Mouse (Mus musculus) lung, embryonic 15.5 days (tissue): ENCODE data around the gene Kdm3a. TPM values are rescaled to one million over a fixed set of nuclear protein-coding genes. Genes with fewer than 3 reads are reported as not detected.

Experiments
- ATAC-seq: fragments of 200-750 bp; cut with Nextera tagmentation; 2 replicates; pipeline ENCODE4 v1.8.0; 2017; ENCODE audit warnings: moderate number of reproducible peaks, borderline replicate concordance; ENCODE audit not compliant: low FRiP score, low TSS enrichment; ENCODE audit errors: extremely low read depth
- H3K27ac ChIP-seq: fragments of 300-500 bp; sonication (generic); 2 replicates; pipeline ENCODE4 v1.5.1; 2015; ENCODE audit warnings: moderate library complexity, mild to moderate bottlenecking, inconsistent platforms
- H3K27me3 ChIP-seq: fragments of 300-500 bp; sonication (generic); 2 replicates; pipeline ENCODE4 v1.6.1; 2015; ENCODE audit warnings: inconsistent platforms
- H3K36me3 ChIP-seq: fragments of 300-500 bp; sonication (generic); 2 replicates; pipeline ENCODE4 v1.6.1; 2015; ENCODE audit warnings: inconsistent platforms
- H3K4me1 ChIP-seq: fragments of 300-500 bp; sonication (generic); 2 replicates; pipeline ENCODE4 v1.6.1; 2015; ENCODE audit warnings: inconsistent platforms
- H3K4me2 ChIP-seq: fragments of 300-500 bp; sonication (generic); 2 replicates; pipeline ENCODE4 v1.6.1; 2015; ENCODE audit warnings: inconsistent platforms, mild to moderate bottlenecking, moderate library complexity
- H3K4me3 ChIP-seq: fragments of 300-500 bp; sonication (generic); 2 replicates; pipeline ENCODE4 v1.5.1; 2015; ENCODE audit warnings: mild to moderate bottlenecking, inconsistent platforms
- H3K9ac ChIP-seq: fragments of 300-500 bp; sonication (generic); 2 replicates; pipeline ENCODE4 v1.6.1; 2015; ENCODE audit warnings: inconsistent platforms
- H3K9me3 ChIP-seq: fragments of 300-500 bp; sonication (generic); 2 replicates; pipeline ENCODE4 v1.6.1; 2016; ENCODE audit warnings: inconsistent platforms
- WGBS: fragments of 180-500 bp; shearing (Covaris S2); methylation state at CpG from one replicate; pipeline ENCODE4 v1.1.7; 2015; 5-methylcytosine and 5-hydroxymethylcytosine counted together
- polyA plus RNA-seq: library from polyadenylated mRNA; unstranded; fragments of >200 nt; fragmentation: Nextera tagmentation; extraction: Ambion mirVana; gene quantifications from 2 replicates; pipeline ENCODE4 v1.2.1, GENCODE M21; 2015

The Kdm3a gene
- polyA plus RNA-seq, 1 experiment from 2014 or later: 52.0 TPM

DNA sequence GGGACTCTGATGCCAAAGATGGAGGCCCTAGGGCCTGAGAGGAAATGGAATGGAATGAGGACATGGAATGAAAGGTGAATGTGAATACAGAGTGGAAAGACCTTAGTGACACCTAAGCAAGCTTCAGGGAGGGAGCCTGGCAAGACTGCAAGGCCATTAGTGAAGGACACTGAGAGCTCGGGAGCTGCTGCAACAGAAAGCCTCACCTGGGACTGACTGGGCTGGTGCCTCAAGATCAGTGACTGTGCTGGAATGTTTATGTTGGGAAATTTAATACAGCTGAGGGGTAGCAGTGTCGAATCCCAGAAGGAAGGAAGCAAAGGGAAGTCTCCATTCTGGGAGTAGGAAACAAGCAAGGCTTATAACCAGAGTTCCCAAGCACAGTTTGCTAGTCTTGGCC, 63.8 kb downstream of the Kdm3a start:
- peaks cover 21% of the 10 kb centered on the region for H3K36me3 ChIP-seq
- H3K4me3 ChIP-seq: no peak overlapping the region
- WGBS: 33% methylated on average over 2 of the region's 2 CpGs
- H3K9ac ChIP-seq: no peak overlapping the region
- no peak for ATAC-seq
- no peak overlapping the region for H3K4me2 ChIP-seq
- no peaks in the 10 kb centered on the region for H3K9me3 ChIP-seq
- H3K27me3 ChIP-seq: no peaks in the 10 kb centered on the region
- H3K4me1 ChIP-seq: no peaks in the 10 kb centered on the region
- H3K27ac ChIP-seq: no peak overlapping the region

DNA sequence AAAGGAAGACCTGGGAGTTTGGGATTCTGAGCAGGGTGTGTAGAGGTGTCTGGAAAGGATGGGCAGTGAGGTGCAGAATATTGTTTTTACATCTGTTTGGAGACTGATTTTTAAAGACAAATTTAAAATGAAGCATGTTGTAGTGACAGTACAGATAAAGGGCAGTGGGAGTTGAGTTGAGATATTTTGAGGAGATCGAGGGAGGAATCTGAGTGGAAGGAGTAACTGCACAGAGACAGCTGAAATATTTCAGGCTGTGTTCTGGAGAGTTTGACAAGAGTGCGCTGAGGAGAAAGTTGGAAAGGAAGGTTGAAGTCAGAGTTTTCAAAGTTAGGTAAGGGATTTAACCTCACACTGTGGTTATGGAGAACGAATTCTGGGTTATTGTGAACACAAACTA, 64.2 kb downstream of the Kdm3a start:
- no peaks in the 10 kb centered on the region for H3K4me1 ChIP-seq
- H3K9me3 ChIP-seq: no peaks in the 10 kb centered on the region
- ATAC-seq: no peak
- peaks cover 19% of the 10 kb centered on the region for H3K36me3 ChIP-seq
- no peaks in the 10 kb centered on the region for H3K27me3 ChIP-seq
- no peak overlapping the region for H3K9ac ChIP-seq
- no peak overlapping the region for H3K4me2 ChIP-seq
- WGBS: 75% methylated on average over 3 of the region's 3 CpGs
- H3K4me3 ChIP-seq: no peak overlapping the region
- H3K27ac ChIP-seq: no peak overlapping the region

DNA sequence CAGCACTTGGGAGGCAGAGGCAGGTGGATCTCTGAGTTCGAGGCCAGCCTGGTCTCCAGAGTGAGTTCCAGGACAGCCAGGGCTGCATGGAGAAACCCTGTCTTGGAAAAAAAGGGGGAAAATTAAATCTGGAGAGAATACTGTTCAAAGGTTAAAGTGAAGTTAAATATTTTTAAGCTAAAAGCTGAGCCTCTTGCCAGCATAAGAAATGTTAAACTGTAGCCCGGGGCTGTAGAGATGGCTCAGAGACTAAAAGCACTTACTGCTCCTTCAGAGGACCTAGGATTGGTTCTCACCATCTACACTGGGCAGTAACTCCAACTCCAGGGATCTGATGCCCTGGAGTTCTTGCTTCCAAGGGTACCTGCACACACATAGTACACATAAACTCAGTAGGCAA, 76.0 kb downstream of the Kdm3a start:
- Histone ChIP-seq H3K4me3 (no peak overlapping the region), H3K36me3 (peaks cover 15% of the 10 kb centered on the region), H3K9ac (no peak overlapping the region), H3K9me3 (no peaks in the 10 kb centered on the region), H3K27me3 (no peaks in the 10 kb centered on the region), H3K27ac (no peak overlapping the region), H3K4me2 (no peak overlapping the region), H3K4me1 (no peaks in the 10 kb centered on the region)
- WGBS: 92% methylated on average over 2 of the region's 2 CpGs
- no peak for ATAC-seq

GRCm38 (mm10) chr6:71555507-71555951, 77.3 kb downstream of the Kdm3a start:
- Histone ChIP-seq H3K27ac (no peak overlapping the region), H3K4me1 (no peaks in the 10 kb centered on the region), H3K9me3 (no peaks in the 10 kb centered on the region), H3K4me3 (no peak overlapping the region), H3K9ac (no peak overlapping the region), H3K4me2 (no peak overlapping the region), H3K36me3 (peaks cover 9% of the 10 kb centered on the region), H3K27me3 (no peaks in the 10 kb centered on the region)
- 65% methylated on average over 2 of the region's 2 CpGs for WGBS
- no peak for ATAC-seq

GRCm38 (mm10) chr6:71543686-71544499, 88.9 kb downstream of the Kdm3a start, which contains the start of gene Chmp3:
Gene Chmp3, plus strand, starts transcription at chr6:71543797.
- peak within 1 kb of the TSS; percentile 99 for H3K27ac ChIP-seq
- H3K4me3 ChIP-seq: peak within 1 kb of the TSS; percentile 83
- H3K36me3 ChIP-seq: no peaks in the 10 kb centered on the region; the same call in 1 of the 2 replicates
- no peaks in the 10 kb centered on the region; the same call in 1 of the 2 replicates for H3K4me1 ChIP-seq
- ATAC-seq: peak; percentile 99
- no peaks in the 10 kb centered on the region for H3K9me3 ChIP-seq
- under 1% methylated on average over 51 of the region's 59 CpGs for WGBS
- peak within 1 kb of the TSS; percentile 98 for H3K9ac ChIP-seq
- peak within 1 kb of the TSS; percentile 70 for H3K4me2 ChIP-seq
- no peaks in the 10 kb centered on the region for H3K27me3 ChIP-seq

Other genes starting within 250 kb of the Kdm3a start
- gene Rmnd5a, start 192.4 kb downstream of the Kdm3a start, polyA plus RNA-seq: 14.1 and 15.6 TPM in 2 replicates
- 15.7 and 15.8 TPM in 2 replicates for gene Rnf103, start 139.1 kb downstream of the Kdm3a start, polyA plus RNA-seq
- gene Chmp3, start 89.2 kb downstream of the Kdm3a start, polyA plus RNA-seq: 64.8 and 65.7 TPM in 2 replicates
- 17.4 and 18.1 TPM in 2 replicates for gene Reep1, start 74.6 kb upstream of the Kdm3a start, polyA plus RNA-seq
- gene Mrpl35, start 194.0 kb upstream of the Kdm3a start, polyA plus RNA-seq: 59.0 and 59.3 TPM in 2 replicates
- 185 and 188 TPM in 2 replicates for gene Immt, start 198.3 kb upstream of the Kdm3a start, polyA plus RNA-seq